Mouse (Mus musculus): ENCODE data around the gene Csnka2ip. TPM values are rescaled to one million over a fixed set of nuclear protein-coding genes. Genes with fewer than 3 reads are reported as not detected.

Csnka2ip gene
- not detected in 2 replicates for polyA plus RNA-seq (2015; fragmentation: Nextera tagmentation; extraction: Ambion mirVana)

DNA sequence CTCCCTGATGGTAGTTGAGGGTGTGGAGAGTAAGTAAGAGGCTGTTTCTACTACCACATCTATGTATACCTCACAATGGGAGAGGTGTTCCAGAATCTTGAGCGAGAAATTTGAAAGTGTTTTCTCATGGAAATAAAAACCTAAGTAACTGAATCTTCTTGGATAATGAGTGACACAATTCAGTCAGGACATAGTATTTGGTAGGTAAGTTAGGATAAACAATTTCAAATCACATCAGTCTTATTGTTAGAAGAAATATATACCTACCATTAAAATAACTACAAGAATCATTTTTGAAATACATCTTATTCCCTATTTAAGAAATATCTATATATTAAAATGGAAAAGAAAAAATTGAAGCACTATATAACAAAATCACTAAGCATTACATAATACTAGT lies at the start of gene Csnka2ip:
TSS of gene Csnka2ip (minus strand) at position 101 of the 400 bp plus-strand sequence.
- ATAC-seq (replicated peaks; ENCODE audit: extremely low read depth, insufficient read depth, low FRiP score), result no peak
- no peak within 1 kb of the TSS for H3K27ac ChIP-seq (ENCODE audit: low read length)
- H3K4me1 ChIP-seq (ENCODE audit: control insufficient read depth, insufficient read depth, low read length), result no peaks in the 10 kb centered on the region
- H3K9ac ChIP-seq (ENCODE audit: low read length), result no peak within 1 kb of the TSS
- H3K9me3 ChIP-seq (replicated peaks; ENCODE audit: control insufficient read depth, low read length), result no peaks in the 10 kb centered on the region
- no peaks in the 10 kb centered on the region for H3K27me3 ChIP-seq (ENCODE audit: control insufficient read depth, insufficient read depth, low read length)
- 76% methylated on average over 1 of the region's 1 CpGs for WGBS
- no peaks in the 10 kb centered on the region for H3K36me3 ChIP-seq (ENCODE audit: control insufficient read depth, insufficient read depth)
- H3K4me3 ChIP-seq (ENCODE audit: low read length), result no peak within 1 kb of the TSS
- no peak within 1 kb of the TSS for H3K4me2 ChIP-seq (ENCODE audit: low read depth, low read length)

GRCm38 (mm10) chr16:64649594-64650290 lies 47.5 kb upstream of the Csnka2ip start:
- WGBS, result 71% methylated on average over 13 of the region's 13 CpGs
- Histone ChIP-seq H3K4me1 (ENCODE audit: control insufficient read depth, insufficient read depth, low read length) (no peaks in the 10 kb centered on the region), H3K4me3 (ENCODE audit: low read length) (no peak overlapping the region), H3K4me2 (ENCODE audit: low read depth, low read length) (no peak overlapping the region), H3K9me3 (replicated peaks; ENCODE audit: control insufficient read depth, low read length) (no peaks in the 10 kb centered on the region), H3K27ac (ENCODE audit: low read length) (no peak overlapping the region), H3K9ac (ENCODE audit: low read length) (no peak overlapping the region), H3K27me3 (ENCODE audit: control insufficient read depth, insufficient read depth, low read length) (no peaks in the 10 kb centered on the region), H3K36me3 (ENCODE audit: control insufficient read depth, insufficient read depth) (no peaks in the 10 kb centered on the region)
- ATAC-seq (replicated peaks; ENCODE audit: extremely low read depth, insufficient read depth, low FRiP score), result no peak

DNA sequence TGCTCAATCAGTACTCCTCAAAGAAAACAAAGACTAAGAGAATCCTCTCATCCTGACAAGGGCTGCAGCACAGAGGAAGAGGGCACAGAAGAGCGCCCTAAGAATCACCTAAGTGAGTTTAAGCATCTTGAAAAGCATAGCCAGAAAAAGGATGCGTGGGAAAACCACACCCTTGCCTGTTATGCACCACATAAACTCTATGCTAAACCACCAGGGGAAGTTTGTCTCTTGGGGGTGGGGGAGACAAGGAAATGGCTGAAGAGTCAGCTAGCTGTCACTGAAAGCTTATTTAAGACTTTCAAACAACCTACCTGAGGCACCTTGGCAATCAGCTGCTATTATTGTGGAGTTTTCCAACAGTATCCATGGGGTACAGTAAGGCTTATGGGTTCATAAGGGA lies 45.6 kb upstream of the Csnka2ip start:
- no peak overlapping the region for H3K4me2 ChIP-seq (ENCODE audit: low read depth, low read length)
- no peak for ATAC-seq (replicated peaks; ENCODE audit: extremely low read depth, insufficient read depth, low FRiP score)
- H3K9me3 ChIP-seq (replicated peaks; ENCODE audit: control insufficient read depth, low read length), result no peaks in the 10 kb centered on the region
- H3K9ac ChIP-seq (ENCODE audit: low read length), result no peak overlapping the region
- no peaks in the 10 kb centered on the region for H3K4me1 ChIP-seq (ENCODE audit: control insufficient read depth, insufficient read depth, low read length)
- H3K4me3 ChIP-seq (ENCODE audit: low read length), result no peak overlapping the region
- no peaks in the 10 kb centered on the region for H3K36me3 ChIP-seq (ENCODE audit: control insufficient read depth, insufficient read depth)
- 81% methylated on average over 2 of the region's 2 CpGs for WGBS
- no peak overlapping the region for H3K27ac ChIP-seq (ENCODE audit: low read length)
- H3K27me3 ChIP-seq (ENCODE audit: control insufficient read depth, insufficient read depth, low read length), result no peaks in the 10 kb centered on the region

- Histone ChIP-seq H3K27ac (ENCODE audit: low read length) (no peak overlapping the region), H3K27me3 (ENCODE audit: control insufficient read depth, insufficient read depth, low read length) (no peaks in the 10 kb centered on the region), H3K9me3 (replicated peaks; ENCODE audit: control insufficient read depth, low read length) (no peaks in the 10 kb centered on the region), H3K4me2 (ENCODE audit: low read depth, low read length) (no peak overlapping the region), H3K4me1 (ENCODE audit: control insufficient read depth, insufficient read depth, low read length) (no peaks in the 10 kb centered on the region), H3K9ac (ENCODE audit: low read length) (no peak overlapping the region), H3K36me3 (ENCODE audit: control insufficient read depth, insufficient read depth) (no peaks in the 10 kb centered on the region), H3K4me3 (ENCODE audit: low read length) (no peak overlapping the region)
- WGBS, result 69% methylated on average over 1 of the region's 1 CpGs
- ATAC-seq (replicated peaks; ENCODE audit: extremely low read depth, insufficient read depth, low FRiP score), result no peak
Observed at GRCm38 (mm10) chr16:64635110-64635509, 32.9 kb upstream of the Csnka2ip start.

GRCm38 (mm10) chr16:64620116-64620515 lies 17.9 kb upstream of the Csnka2ip start:
- H3K27me3 ChIP-seq (ENCODE audit: control insufficient read depth, insufficient read depth, low read length), result no peaks in the 10 kb centered on the region
- no peaks in the 10 kb centered on the region for H3K4me1 ChIP-seq (ENCODE audit: control insufficient read depth, insufficient read depth, low read length)
- no peaks in the 10 kb centered on the region for H3K36me3 ChIP-seq (ENCODE audit: control insufficient read depth, insufficient read depth)
- H3K4me3 ChIP-seq (ENCODE audit: low read length), result no peak overlapping the region
- WGBS, result 85% methylated on average over 6 of the region's 6 CpGs
- H3K9me3 ChIP-seq (replicated peaks; ENCODE audit: control insufficient read depth, low read length), result no peaks in the 10 kb centered on the region
- H3K27ac ChIP-seq (ENCODE audit: low read length), result no peak overlapping the region
- ATAC-seq (replicated peaks; ENCODE audit: extremely low read depth, insufficient read depth, low FRiP score), result no peak
- H3K9ac ChIP-seq (ENCODE audit: low read length), result no peak overlapping the region
- no peak overlapping the region for H3K4me2 ChIP-seq (ENCODE audit: low read depth, low read length)

DNA sequence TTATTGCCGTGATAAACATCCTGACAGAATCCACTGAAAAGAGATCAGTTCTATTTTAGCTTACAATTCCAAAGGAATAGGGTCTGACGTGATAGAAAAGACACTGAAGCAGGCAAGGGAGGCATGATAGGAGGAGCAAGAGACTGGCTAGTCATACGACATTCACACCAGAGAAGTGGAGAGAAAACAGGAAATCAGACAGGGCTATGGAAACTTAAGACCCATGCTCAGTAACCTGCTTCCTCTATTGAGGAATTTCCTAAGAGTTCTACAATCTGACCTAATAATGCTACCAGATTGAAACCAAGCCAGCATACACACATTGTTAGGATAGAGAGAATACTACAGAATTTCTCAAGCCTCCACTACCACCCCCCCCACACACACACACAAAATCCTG lies 12.4 kb upstream of the Csnka2ip start:
- Histone ChIP-seq H3K9ac (ENCODE audit: low read length) (no peak overlapping the region), H3K36me3 (ENCODE audit: control insufficient read depth, insufficient read depth) (no peaks in the 10 kb centered on the region), H3K27me3 (ENCODE audit: control insufficient read depth, insufficient read depth, low read length) (no peaks in the 10 kb centered on the region), H3K4me1 (ENCODE audit: control insufficient read depth, insufficient read depth, low read length) (no peaks in the 10 kb centered on the region), H3K4me2 (ENCODE audit: low read depth, low read length) (no peak overlapping the region), H3K9me3 (replicated peaks; ENCODE audit: control insufficient read depth, low read length) (no peaks in the 10 kb centered on the region), H3K27ac (ENCODE audit: low read length) (no peak overlapping the region), H3K4me3 (ENCODE audit: low read length) (no peak overlapping the region)
- ATAC-seq (replicated peaks; ENCODE audit: extremely low read depth, insufficient read depth, low FRiP score), result no peak
- 52% methylated on average over 3 of the region's 3 CpGs for WGBS

GRCm38 (mm10) chr16:64607793-64608192 lies 5.6 kb upstream of the Csnka2ip start:
- no peak overlapping the region for H3K27ac ChIP-seq (ENCODE audit: low read length)
- H3K4me2 ChIP-seq (ENCODE audit: low read depth, low read length), result no peak overlapping the region
- no peaks in the 10 kb centered on the region for H3K9me3 ChIP-seq (replicated peaks; ENCODE audit: control insufficient read depth, low read length)
- ATAC-seq (replicated peaks; ENCODE audit: extremely low read depth, insufficient read depth, low FRiP score), result no peak
- WGBS, result 72% methylated on average over 1 of the region's 1 CpGs
- no peaks in the 10 kb centered on the region for H3K4me1 ChIP-seq (ENCODE audit: control insufficient read depth, insufficient read depth, low read length)
- no peaks in the 10 kb centered on the region for H3K27me3 ChIP-seq (ENCODE audit: control insufficient read depth, insufficient read depth, low read length)
- H3K36me3 ChIP-seq (ENCODE audit: control insufficient read depth, insufficient read depth), result no peaks in the 10 kb centered on the region
- H3K4me3 ChIP-seq (ENCODE audit: low read length), result no peak overlapping the region
- H3K9ac ChIP-seq (ENCODE audit: low read length), result no peak overlapping the region

DNA sequence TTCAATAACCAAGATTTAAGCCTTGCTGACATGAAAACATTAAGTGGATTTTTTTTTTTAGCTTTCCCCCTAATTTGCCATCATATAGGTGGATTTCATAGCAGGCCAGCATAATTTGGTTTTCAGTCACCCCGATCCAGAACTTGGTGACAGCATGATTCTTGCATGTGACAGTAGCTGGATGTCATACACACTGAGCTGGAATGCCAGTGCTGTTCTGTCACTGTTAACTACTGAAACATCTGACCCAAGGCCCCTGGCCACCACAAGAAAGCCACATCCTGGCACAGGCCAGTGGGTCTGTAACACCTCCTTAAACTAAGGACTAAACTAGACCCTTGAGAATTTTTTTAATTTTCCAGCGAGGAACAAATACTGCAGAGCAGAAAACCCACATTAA lies 15.4 kb downstream of the Csnka2ip start:
- Histone ChIP-seq H3K36me3 (ENCODE audit: control insufficient read depth, insufficient read depth) (no peaks in the 10 kb centered on the region), H3K4me1 (ENCODE audit: control insufficient read depth, insufficient read depth, low read length) (no peaks in the 10 kb centered on the region; the same call in 1 of the 2 replicates), H3K9me3 (replicated peaks; ENCODE audit: control insufficient read depth, low read length) (no peaks in the 10 kb centered on the region), H3K27ac (ENCODE audit: low read length) (no peak overlapping the region), H3K27me3 (ENCODE audit: control insufficient read depth, insufficient read depth, low read length) (no peaks in the 10 kb centered on the region), H3K4me3 (ENCODE audit: low read length) (no peak overlapping the region), H3K9ac (ENCODE audit: low read length) (no peak overlapping the region), H3K4me2 (ENCODE audit: low read depth, low read length) (no peak overlapping the region)
- 50% methylated on average over 2 of the region's 2 CpGs for WGBS
- ATAC-seq (replicated peaks; ENCODE audit: extremely low read depth, insufficient read depth, low FRiP score), result no peak

DNA sequence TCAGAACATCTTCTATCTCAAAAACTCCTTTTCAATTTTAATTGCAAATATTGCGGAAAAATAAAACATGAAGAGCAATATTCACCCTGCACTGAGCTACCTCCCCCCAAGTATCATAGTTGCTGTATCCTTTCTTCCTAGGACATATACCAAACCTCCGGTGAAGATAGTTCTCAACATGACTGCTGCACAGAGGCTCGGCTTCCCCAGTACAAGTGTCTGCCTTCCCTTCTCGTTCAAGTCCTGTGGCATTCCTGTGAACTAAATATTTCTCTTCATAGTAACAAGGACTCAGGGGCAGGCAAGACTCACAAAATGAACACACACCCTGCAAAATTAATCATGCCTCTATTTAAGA lies 16.0 kb downstream of the Csnka2ip start:
- 57% methylated on average over 4 of the region's 4 CpGs for WGBS
- H3K27me3 ChIP-seq (ENCODE audit: control insufficient read depth, insufficient read depth, low read length), result no peaks in the 10 kb centered on the region
- no peaks in the 10 kb centered on the region; the same call in 1 of the 2 replicates for H3K4me1 ChIP-seq (ENCODE audit: control insufficient read depth, insufficient read depth, low read length)
- H3K9ac ChIP-seq (ENCODE audit: low read length), result no peak overlapping the region
- no peaks in the 10 kb centered on the region for H3K9me3 ChIP-seq (replicated peaks; ENCODE audit: control insufficient read depth, low read length)
- no peak for ATAC-seq (replicated peaks; ENCODE audit: extremely low read depth, insufficient read depth, low FRiP score)
- H3K4me3 ChIP-seq (ENCODE audit: low read length), result no peak overlapping the region
- no peak overlapping the region for H3K27ac ChIP-seq (ENCODE audit: low read length)
- no peak overlapping the region for H3K4me2 ChIP-seq (ENCODE audit: low read depth, low read length)
- no peaks in the 10 kb centered on the region for H3K36me3 ChIP-seq (ENCODE audit: control insufficient read depth, insufficient read depth)

Measured in heart, embryonic 16.5 days (tissue).